7 mouse cellular contexts compared by ENCODE assay signal in genomic region chr5:110286446-110287083, GRCm38 (mm10). TPM values are rescaled to one million over a fixed set of nuclear protein-coding genes. Genes with fewer than 3 reads are reported as not detected.
A peak's percentile ranks its signal among the peaks of the same experiment; 100 is the strongest.
DNase-seq lines count a peak whose midpoint lies in the region; ATAC-seq and TF ChIP-seq lines count a peak whose summit lies in the region.

No protein-coding gene starts in this region.

- H3K9me3 ChIP-seq in liver, embryonic 13.5 days (replicated peaks) = no peaks in the 10 kb centered on the region

- TF ChIP-seq POLR2A in thymus, adult 2 months (IDR thresholded peaks at IDR 0.05; ENCODE audit: control insufficient read depth, extremely low read depth, insufficient read depth, low read length, poor library complexity) = no peak

- H3K27ac ChIP-seq in thymus, adult 2 months (ENCODE audit: control insufficient read depth, insufficient read depth, low read length) = no peak overlapping the region
- H3K27ac ChIP-seq in liver, embryonic 13.5 days = peak overlapping the region; percentile 86

- no peak for DNase-seq in thymus, adult 2 months
- DNase-seq in thymus, postnatal 0 days (ENCODE audit: low spot score) = no peak
- no peak for DNase-seq in liver, embryonic 13.5 days
- no peak for DNase-seq in adrenal gland, postnatal 25 days
- no peak for DNase-seq in cerebellum, postnatal 36 days
- no peak for DNase-seq in layer of hippocampus, adult 18-20 months (ENCODE audit: low spot score in 2 of 2)

- H3K4me1 ChIP-seq in thymus, adult 2 months (replicated peaks; ENCODE audit: control insufficient read depth, insufficient read depth, low read length) = peaks cover 7% of the 10 kb centered on the region
- H3K4me1 ChIP-seq in liver, embryonic 13.5 days (replicated peaks) = peaks cover 50% of the 10 kb centered on the region

- peak overlapping the region; percentile 100 for H3K4me2 ChIP-seq in liver, embryonic 13.5 days

- peaks cover 1% of the 10 kb centered on the region; the same call in 1 of the 2 replicates for H3K36me3 ChIP-seq in thymus, adult 2 months (ENCODE audit: control insufficient read depth, insufficient read depth, low read length)
- peaks cover 32% of the 10 kb centered on the region for H3K36me3 ChIP-seq in liver, embryonic 13.5 days

- no peaks in the 10 kb centered on the region for H3K27me3 ChIP-seq in thymus, adult 2 months (ENCODE audit: control insufficient read depth, insufficient read depth, low read length)
- no peaks in the 10 kb centered on the region for H3K27me3 ChIP-seq in liver, embryonic 13.5 days

- peak overlapping the region; percentile 71 for H3K4me3 ChIP-seq in thymus, adult 2 months (ENCODE audit: control insufficient read depth, insufficient read depth, low read length)
- peak overlapping the region; percentile 83 for H3K4me3 ChIP-seq in liver, embryonic 13.5 days (replicated peaks)

- peak; percentile 68 for ATAC-seq in erythroid progenitor cell, adult 5-6 weeks (replicated peaks; ENCODE audit: low FRiP score, poor library complexity, severe bottlenecking)
- peak; percentile 83 for ATAC-seq in liver, embryonic 13.5 days (ENCODE audit: low read depth)

- 1% methylated on average over 29 of the region's 31 CpGs for WGBS in thymus, adult 2 months
- 2% methylated on average over 31 of the region's 31 CpGs for WGBS in liver, embryonic 13.5 days (ENCODE audit: insufficient replicate concordance)

- no peak; the same call in 1 of the 2 replicates for TF ChIP-seq CTCF in thymus, adult 2 months (IDR thresholded peaks at IDR 0.05; ENCODE audit: borderline replicate concordance, control insufficient read depth, extremely low read depth, insufficient read depth, low read length, poor library complexity)

- peak overlapping the region; percentile 87 for H3K9ac ChIP-seq in liver, embryonic 13.5 days

RNA-seq across cellular contexts. Expression of gene Pole, which starts 0.5 kb away (rescaled TPM):
- polyA plus RNA-seq in thymus, adult 2 months (2012; rRNA removed) = 27.5 and 36.4 TPM in 2 replicates
- 20.0 and 21.0 TPM in 2 replicates for polyA plus RNA-seq in thymus, postnatal 0 days (2015; fragmentation: Nextera tagmentation; extraction: Ambion mirVana)
- total RNA-seq in erythroid progenitor cell, adult 5-6 weeks (2015; ENCODE audit: low replicate concordance) = 78.6 and 89.3 TPM in 2 replicates
- total RNA-seq in erythroid progenitor cell, adult 5-6 weeks (2017; ENCODE audit: low replicate concordance) = 59.6 and 66.5 TPM in 2 replicates
- 20.6 and 21.8 TPM in 2 replicates for polyA plus RNA-seq in liver, embryonic 13.5 days (2015; fragmentation: Nextera tagmentation; extraction: Ambion mirVana)
- total RNA-seq in adrenal gland, postnatal 25 days (2021) = 6.2 and 8.0 TPM in 2 replicates
- total RNA-seq in layer of hippocampus, adult 18-20 months (2021) = 1 to 10 TPM; 1.1 to 1.5 TPM

RNA-seq across cellular contexts. Expression of gene Pxmp2, which starts 0.6 kb away (rescaled TPM):
- polyA plus RNA-seq in thymus, adult 2 months (2012; rRNA removed) = 3.5 and 4.7 TPM in 2 replicates
- 7.6 and 9.1 TPM in 2 replicates for polyA plus RNA-seq in thymus, postnatal 0 days (2015; fragmentation: Nextera tagmentation; extraction: Ambion mirVana)
- total RNA-seq in erythroid progenitor cell, adult 5-6 weeks (2015; ENCODE audit: low replicate concordance) = 9.2 and 15.5 TPM in 2 replicates
- 3.3 and 5.6 TPM in 2 replicates for total RNA-seq in erythroid progenitor cell, adult 5-6 weeks (2017; ENCODE audit: low replicate concordance)
- polyA plus RNA-seq in liver, embryonic 13.5 days (2015; fragmentation: Nextera tagmentation; extraction: Ambion mirVana) = 34.1 and 34.3 TPM in 2 replicates
- 9.4 and 10.7 TPM in 2 replicates for total RNA-seq in adrenal gland, postnatal 25 days (2021)
- 10 to 100 TPM; 11.5 to 15.5 TPM for total RNA-seq in layer of hippocampus, adult 18-20 months (2021)

RNA-seq across cellular contexts. Expression of gene Pgam5, which starts 16.9 kb away (rescaled TPM):
- polyA plus RNA-seq in thymus, adult 2 months (2012; rRNA removed) = 38.0 and 40.8 TPM in 2 replicates
- polyA plus RNA-seq in thymus, postnatal 0 days (2015; fragmentation: Nextera tagmentation; extraction: Ambion mirVana) = 64.7 and 67.4 TPM in 2 replicates
- 11.9 and 14.3 TPM in 2 replicates for total RNA-seq in erythroid progenitor cell, adult 5-6 weeks (2015; ENCODE audit: low replicate concordance)
- 11.2 and 13.3 TPM in 2 replicates for total RNA-seq in erythroid progenitor cell, adult 5-6 weeks (2017; ENCODE audit: low replicate concordance)
- polyA plus RNA-seq in liver, embryonic 13.5 days (2015; fragmentation: Nextera tagmentation; extraction: Ambion mirVana) = 37.4 and 39.7 TPM in 2 replicates
- 44.7 and 49.8 TPM in 2 replicates for total RNA-seq in adrenal gland, postnatal 25 days (2021)
- total RNA-seq in layer of hippocampus, adult 18-20 months (2021) = 10 to 100 TPM; 52.7 to 60.8 TPM

RNA-seq across cellular contexts. Expression of gene Ankle2, which starts 55.8 kb away (rescaled TPM):
- polyA plus RNA-seq in thymus, adult 2 months (2012; rRNA removed) = 12.9 and 13.5 TPM in 2 replicates
- polyA plus RNA-seq in thymus, postnatal 0 days (2015; fragmentation: Nextera tagmentation; extraction: Ambion mirVana) = 22.9 and 26.4 TPM in 2 replicates
- 26.3 and 31.4 TPM in 2 replicates for total RNA-seq in erythroid progenitor cell, adult 5-6 weeks (2015; ENCODE audit: low replicate concordance)
- total RNA-seq in erythroid progenitor cell, adult 5-6 weeks (2017; ENCODE audit: low replicate concordance) = 35.5 and 45.2 TPM in 2 replicates
- 13.5 and 15.9 TPM in 2 replicates for polyA plus RNA-seq in liver, embryonic 13.5 days (2015; fragmentation: Nextera tagmentation; extraction: Ambion mirVana)
- 38.7 and 52.6 TPM in 2 replicates for total RNA-seq in adrenal gland, postnatal 25 days (2021)
- total RNA-seq in layer of hippocampus, adult 18-20 months (2021) = 10 to 100 TPM; 43.5 to 48.0 TPM

RNA-seq across cellular contexts. Expression of gene P2rx2, which starts 56.4 kb away (rescaled TPM):
- 0.77 and 0.84 TPM in 2 replicates for polyA plus RNA-seq in thymus, adult 2 months (2012; rRNA removed)
- polyA plus RNA-seq in thymus, postnatal 0 days (2015; fragmentation: Nextera tagmentation; extraction: Ambion mirVana) = 0.12 and 0.41 TPM in 2 replicates
- total RNA-seq in erythroid progenitor cell, adult 5-6 weeks (2015; ENCODE audit: low replicate concordance) = not detected in 2 replicates
- total RNA-seq in erythroid progenitor cell, adult 5-6 weeks (2017; ENCODE audit: low replicate concordance) = not detected in 2 replicates
- polyA plus RNA-seq in liver, embryonic 13.5 days (2015; fragmentation: Nextera tagmentation; extraction: Ambion mirVana) = not detected in 2 replicates
- 0.55 TPM in 1 of 2 replicates, not detected in the other for total RNA-seq in adrenal gland, postnatal 25 days (2021)
- not detected for total RNA-seq in layer of hippocampus, adult 18-20 months (2021)
